In genomic region chr3:92033203-92033602, GRCm38 (mm10) we compare ENCODE assay signal across 20 mouse cellular contexts. TPM values are rescaled to one million over a fixed set of nuclear protein-coding genes. Genes with fewer than 3 reads are reported as not detected.
"Had no signal": no experiment of that assay in that cellular context is flagged by ENCODE, and none has a peak within 500 bp of the region (broad histone marks: within the 10 kb centered on the region; RNA-seq: fewer than 3 reads in every experiment).

No protein-coding gene starts in this region.

- H3K27me3 ChIP-seq: limb, embryonic 12.5 days; megakaryocyte, embryonic 14.5 days; midbrain, embryonic 12.5 days; neural tube, embryonic 13.5 days had no signal

- DNase-seq: kidney, adult 9 months; kidney, postnatal 36 days; layer of hippocampus, adult 9-11 months; layer of hippocampus, postnatal 36 days; retina, postnatal 1 day; right cerebral cortex, postnatal 4 days; spleen, adult 18-20 months; thymus, postnatal 36 days had no signal

- H3K4me3 ChIP-seq: limb, embryonic 12.5 days; megakaryocyte, embryonic 14.5 days; midbrain, embryonic 12.5 days; neural tube, embryonic 13.5 days had no signal

- H3K36me3 ChIP-seq: limb, embryonic 12.5 days; midbrain, embryonic 12.5 days; neural tube, embryonic 13.5 days had no signal

- H3K4me1 ChIP-seq: limb, embryonic 12.5 days; megakaryocyte, embryonic 14.5 days; midbrain, embryonic 12.5 days; neural tube, embryonic 13.5 days had no signal

- ATAC-seq: midbrain, embryonic 16.5 days had no signal

- H3K4me2 ChIP-seq: limb, embryonic 12.5 days; midbrain, embryonic 12.5 days; neural tube, embryonic 13.5 days had no signal

- H3K27ac ChIP-seq: kidney, postnatal 0 days; limb, embryonic 12.5 days; liver, embryonic 14.5 days; macrophage; midbrain, embryonic 12.5 days; neural tube, embryonic 13.5 days had no signal

- H3K9me3 ChIP-seq: limb, embryonic 12.5 days; megakaryocyte, embryonic 14.5 days; midbrain, embryonic 12.5 days; neural tube, embryonic 13.5 days had no signal

- H3K9ac ChIP-seq: limb, embryonic 12.5 days; liver, embryonic 14.5 days; midbrain, embryonic 12.5 days; neural tube, embryonic 13.5 days had no signal

RNA-seq across cellular contexts. Expression of gene Pglyrp3, which starts 18.8 kb away (rescaled TPM):
- polyA plus RNA-seq: kidney, postnatal 0 days; liver, adult 2 months; liver, embryonic 14.5 days; lung, embryonic 16.5 days; macrophage; midbrain, embryonic 12.5 days; midbrain, embryonic 16.5 days; neural tube, embryonic 13.5 days; stomach, embryonic 14.5 days; thymus, postnatal 0 days had no signal

RNA-seq across cellular contexts. Expression of gene Lor, which starts 49.7 kb away (rescaled TPM):
- polyA plus RNA-seq: macrophage had no signal
